ENCODE assay signal across 8 mouse cellular contexts in the genomic region with DNA sequence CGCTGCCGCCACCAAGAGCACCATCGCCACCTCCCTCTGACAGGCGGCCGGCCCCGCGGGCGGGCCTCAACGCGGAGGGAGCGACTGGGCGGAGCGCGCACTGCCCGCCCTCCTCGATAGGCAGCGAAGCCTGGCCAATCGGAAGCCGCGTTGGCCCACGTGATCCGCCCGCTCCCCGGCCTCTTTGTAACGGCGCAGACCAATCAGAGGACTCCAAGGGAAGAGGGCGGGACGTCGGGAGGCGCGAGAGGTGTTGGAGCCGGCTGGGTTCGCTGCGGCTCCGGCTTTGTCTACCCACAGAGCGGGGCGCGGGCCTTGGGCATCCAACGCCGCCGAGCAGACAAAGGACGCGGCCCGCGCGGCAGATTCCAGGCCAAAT. TPM values are rescaled to one million over a fixed set of nuclear protein-coding genes. Genes with fewer than 3 reads are reported as not detected.
DNase-seq lines count a peak whose midpoint lies in the region; ATAC-seq and TF ChIP-seq lines count a peak whose summit lies in the region.

A gene (minus strand): TSS at position 105 of the 379 bp plus-strand sequence.

- no peak for TF ChIP-seq CTCF in heart, postnatal 0 days (IDR thresholded peaks at IDR 0.05; ENCODE audit: low read depth)
- TF ChIP-seq CTCF in liver, embryonic 14.5 days (IDR thresholded peaks at IDR 0.05; ENCODE audit: low read depth), result no peak

- H3K9me3 ChIP-seq in forebrain, embryonic 13.5 days (replicated peaks), result no peaks in the 10 kb centered on the region
- no peaks in the 10 kb centered on the region for H3K9me3 ChIP-seq in heart, postnatal 0 days (replicated peaks; ENCODE audit: control insufficient read depth, low read length)
- H3K9me3 ChIP-seq in liver, embryonic 14.5 days (ENCODE audit: control insufficient read depth, low read length), result no peaks in the 10 kb centered on the region
- no peaks in the 10 kb centered on the region for H3K9me3 ChIP-seq in stomach, embryonic 15.5 days

- DNase-seq in ES-CJ7 (ENCODE audit: low read depth, low spot score), result peak; percentile 94
- DNase-seq in heart, postnatal 0 days (ENCODE audit: low spot score), result peak; percentile 97
- DNase-seq in kidney, postnatal 36 days, result peak; percentile 98 to 99
- DNase-seq in liver, embryonic 14.5 days (ENCODE audit: low read depth in 3 of 3, low spot score in 3 of 3), result peak; percentile 96
- DNase-seq in neural tube, embryonic 10.5 days (ENCODE audit: extremely low spot score, low spot score), result peak; percentile 95

- peak within 1 kb of the TSS; percentile 91 for H3K4me3 ChIP-seq in forebrain, embryonic 13.5 days
- H3K4me3 ChIP-seq in heart, postnatal 0 days (ENCODE audit: low read depth, low read length), result peak within 1 kb of the TSS; percentile 89
- peak within 1 kb of the TSS; percentile 74 to 87 for H3K4me3 ChIP-seq in liver, embryonic 14.5 days (ENCODE audit: insufficient read depth in 1 of 2, low read depth in 2 of 2, low read length in 2 of 2)
- peak within 1 kb of the TSS; percentile 88 for H3K4me3 ChIP-seq in stomach, embryonic 15.5 days (replicated peaks)

- peak within 1 kb of the TSS; percentile 98 for H3K9ac ChIP-seq in forebrain, embryonic 13.5 days
- H3K9ac ChIP-seq in heart, postnatal 0 days (replicated peaks; ENCODE audit: low read depth, low read length), result peak within 1 kb of the TSS; percentile 85
- H3K9ac ChIP-seq in liver, embryonic 14.5 days (replicated peaks), result peak within 1 kb of the TSS; percentile 86
- peak within 1 kb of the TSS; percentile 88 for H3K9ac ChIP-seq in stomach, embryonic 15.5 days

- H3K27ac ChIP-seq in forebrain, embryonic 13.5 days, result peak within 1 kb of the TSS; percentile 99
- peak within 1 kb of the TSS; percentile 93 for H3K27ac ChIP-seq in heart, postnatal 0 days (ENCODE audit: low read depth)
- H3K27ac ChIP-seq in liver, embryonic 14.5 days, result peak within 1 kb of the TSS; percentile 24; the same call in 1 of the 2 replicates
- H3K27ac ChIP-seq in stomach, embryonic 15.5 days, result peak within 1 kb of the TSS; percentile 95

- peaks cover 50% of the 10 kb centered on the region for H3K4me1 ChIP-seq in forebrain, embryonic 13.5 days
- H3K4me1 ChIP-seq in heart, postnatal 0 days (ENCODE audit: control insufficient read depth, insufficient read depth), result peaks cover 19% of the 10 kb centered on the region; the same call in 1 of the 2 replicates
- peaks cover 5 to 13% of the 10 kb centered on the region in 2 experiments for H3K4me1 ChIP-seq in liver, embryonic 14.5 days (replicated peaks; ENCODE audit: control insufficient read depth in 2 of 2, insufficient read depth in 2 of 2, low read length in 1 of 2)
- peaks cover 11% of the 10 kb centered on the region for H3K4me1 ChIP-seq in stomach, embryonic 15.5 days

- peak within 1 kb of the TSS; percentile 82 for H3K4me2 ChIP-seq in forebrain, embryonic 13.5 days
- H3K4me2 ChIP-seq in heart, postnatal 0 days (ENCODE audit: low read depth, low read length), result peak within 1 kb of the TSS; percentile 99
- peak within 1 kb of the TSS; percentile 91 for H3K4me2 ChIP-seq in liver, embryonic 14.5 days (ENCODE audit: low read depth)
- peak within 1 kb of the TSS; percentile 94 for H3K4me2 ChIP-seq in stomach, embryonic 15.5 days

- peak; percentile 97 for ATAC-seq in cerebellum, adult (ENCODE audit: insufficient number of reproducible peaks, low FRiP score, low TSS enrichment)
- peak; percentile 99 for ATAC-seq in forebrain, embryonic 13.5 days
- peak; percentile 99 for ATAC-seq in heart, postnatal 0 days (ENCODE audit: insufficient read depth, low read depth)
- ATAC-seq in liver, embryonic 14.5 days (ENCODE audit: insufficient read depth), result peak; percentile 97
- ATAC-seq in stomach, embryonic 15.5 days (ENCODE audit: insufficient read depth, low FRiP score, low read depth), result peak; percentile 99

- no peak for TF ChIP-seq EP300 in heart, postnatal 0 days (IDR thresholded peaks at IDR 0.05; ENCODE audit: low read depth)
- TF ChIP-seq EP300 in liver, embryonic 14.5 days (IDR thresholded peaks at IDR 0.05; ENCODE audit: low read depth), result no peak

- H3K27me3 ChIP-seq in forebrain, embryonic 13.5 days, result no peaks in the 10 kb centered on the region; the same call in 1 of the 2 replicates
- H3K27me3 ChIP-seq in heart, postnatal 0 days (ENCODE audit: control insufficient read depth, insufficient read depth, low read length), result no peaks in the 10 kb centered on the region
- H3K27me3 ChIP-seq in liver, embryonic 14.5 days (ENCODE audit: control insufficient read depth, insufficient read depth, low read length), result no peaks in the 10 kb centered on the region
- H3K27me3 ChIP-seq in stomach, embryonic 15.5 days (replicated peaks), result no peaks in the 10 kb centered on the region

- under 1% methylated on average over 43 of the region's 46 CpGs for WGBS in forebrain, embryonic 13.5 days
- WGBS in heart, postnatal 0 days, result under 1% methylated on average over 46 of the region's 46 CpGs
- WGBS in liver, embryonic 14.5 days (ENCODE audit: insufficient replicate concordance), result 0% methylated on average over 46 of the region's 46 CpGs
- under 1% methylated on average over 44 of the region's 46 CpGs for WGBS in stomach, embryonic 15.5 days

- H3K36me3 ChIP-seq in forebrain, embryonic 13.5 days (ENCODE audit: poor library complexity, severe bottlenecking), result no peaks in the 10 kb centered on the region
- H3K36me3 ChIP-seq in heart, postnatal 0 days (replicated peaks; ENCODE audit: control insufficient read depth, insufficient read depth, low read length), result no peaks in the 10 kb centered on the region
- H3K36me3 ChIP-seq in liver, embryonic 14.5 days (replicated peaks; ENCODE audit: control insufficient read depth, insufficient read depth, low read depth), result no peaks in the 10 kb centered on the region
- H3K36me3 ChIP-seq in stomach, embryonic 15.5 days, result no peaks in the 10 kb centered on the region

RNA-seq across cellular contexts. Expression of the gene that starts here (rescaled TPM):
- polyA plus RNA-seq in forebrain, embryonic 13.5 days (2015; fragmentation: Nextera tagmentation; extraction: Ambion mirVana), result 28.2 and 29.0 TPM in 2 replicates
- total RNA-seq in heart, postnatal 0 days (2014; rRNA removed; ENCODE audit: low replicate concordance), result 9.8 and 10.8 TPM in 2 replicates
- polyA plus RNA-seq in heart, postnatal 0 days (2015; fragmentation: Nextera tagmentation; extraction: Ambion mirVana), result 3.3 and 3.4 TPM in 2 replicates
- 1.5 and 1.8 TPM in 2 replicates for polyA plus RNA-seq in liver, embryonic 14.5 days (2012; rRNA removed)
- 3.3 and 3.6 TPM in 2 replicates for polyA plus RNA-seq in liver, embryonic 14.5 days (2014; fragmentation: Nextera tagmentation; extraction: Ambion mirVana)
- 9.0 and 10.1 TPM in 2 replicates for polyA plus RNA-seq in stomach, embryonic 15.5 days (2015; fragmentation: Nextera tagmentation; extraction: Ambion mirVana)

Comparison
In these comparisons a context has a peak if more than half of its experiments do, and no peak if none do; other contexts are left out.
1. Peak in every context shown above with its lines: DNase-seq, ATAC-seq, H3K4me3 ChIP-seq and H3K27ac ChIP-seq.
2. H3K27ac ChIP-seq: peak in every context shown above with its lines; median percentile 99 in forebrain, embryonic 13.5 days; 95 in stomach, embryonic 15.5 days; 93 in heart, postnatal 0 days; 24 in liver, embryonic 14.5 days.